Mouse (Mus musculus) brain, embryonic 14.5 days (tissue): ENCODE measurements around the gene Dst.

Experiments used
- CTCF ChIP-seq: fragments of 200-500 bp; IDR thresholded peaks from 2 replicates; pipeline ENCODE4 v1.5.1; 2012; ENCODE audit warnings: inconsistent platforms, mild to moderate bottlenecking, moderate library complexity, borderline replicate concordance; ENCODE audit not compliant: insufficient read depth, insufficient read length; ENCODE audit errors: extremely low read depth
- POLR2A ChIP-seq: fragments of 200-500 bp; IDR thresholded peaks from 2 replicates; pipeline ENCODE4 v1.6.1; 2012; ENCODE audit warnings: mild to moderate bottlenecking, inconsistent platforms, borderline replicate concordance; ENCODE audit not compliant: poor library complexity, insufficient read depth, insufficient read length, severe bottlenecking; ENCODE audit errors: extremely low read depth

- TF ChIP-seq POLR2A (no peak), CTCF (no peak)
These were observed 343.1 kb downstream of the Dst start for GRCm38 (mm10) chr1:34251137-34251536.
